Mouse (Mus musculus) thymus, postnatal 4 days (tissue): ENCODE data around the gene Sh3rf1.

Source experiments
- DNase-seq: peaks from one replicate; pipeline ENCODE4 v3.0.0; 2021

Gene Sh3rf1

DNA sequence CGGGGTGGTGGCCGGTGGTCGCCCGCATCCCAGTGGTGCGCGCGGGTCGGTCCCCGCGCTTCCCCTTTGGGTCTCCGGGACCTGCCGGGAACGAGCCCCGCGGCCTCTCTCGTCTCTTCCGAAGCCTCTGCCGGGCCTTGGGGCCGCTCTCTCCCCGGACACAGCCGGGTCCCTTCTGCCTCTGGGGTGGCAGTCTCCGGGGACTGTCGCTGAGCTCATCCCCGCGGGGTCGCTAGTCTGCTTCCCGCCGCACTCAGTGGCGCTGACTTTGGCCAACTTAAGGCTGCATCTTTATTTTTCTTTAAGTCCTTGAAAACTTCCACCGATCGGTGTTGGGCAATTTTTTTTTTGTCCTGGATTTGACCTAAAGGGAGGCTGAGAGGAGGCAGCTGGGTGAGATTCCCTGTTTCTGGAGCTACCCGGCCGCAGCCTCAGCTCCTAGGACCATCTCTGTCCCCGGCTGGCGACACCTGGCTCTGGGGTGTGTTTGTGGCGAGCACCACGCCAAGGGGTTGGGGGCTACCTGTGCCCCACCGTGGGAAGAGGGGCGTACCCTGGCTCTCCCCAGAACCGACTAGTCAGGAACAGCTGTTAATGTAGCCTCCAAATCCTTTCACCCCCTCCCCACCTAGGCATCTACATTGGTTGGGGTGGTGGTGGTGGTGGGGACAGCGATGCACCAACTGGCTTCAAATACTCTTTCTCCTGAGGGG, 864 bp downstream of the Sh3rf1 start:
- peak; percentile 78 for DNase-seq

GRCm38 (mm10) chr8:61225581-61226395, 2.1 kb downstream of the Sh3rf1 start:
- no peak for DNase-seq

- no peak for DNase-seq
Measured at GRCm38 (mm10) chr8:61226632-61227031, 3.0 kb downstream of the Sh3rf1 start.

- no peak for DNase-seq
Measured at GRCm38 (mm10) chr8:61228678-61229077, 5.0 kb downstream of the Sh3rf1 start.

GRCm38 (mm10) chr8:61229511-61230195, 6.0 kb downstream of the Sh3rf1 start:
- no peak for DNase-seq

- no peak for DNase-seq
Measured at GRCm38 (mm10) chr8:61230881-61231755, 7.4 kb downstream of the Sh3rf1 start.

GRCm38 (mm10) chr8:61235499-61235898, 11.8 kb downstream of the Sh3rf1 start:
- no peak for DNase-seq

DNA sequence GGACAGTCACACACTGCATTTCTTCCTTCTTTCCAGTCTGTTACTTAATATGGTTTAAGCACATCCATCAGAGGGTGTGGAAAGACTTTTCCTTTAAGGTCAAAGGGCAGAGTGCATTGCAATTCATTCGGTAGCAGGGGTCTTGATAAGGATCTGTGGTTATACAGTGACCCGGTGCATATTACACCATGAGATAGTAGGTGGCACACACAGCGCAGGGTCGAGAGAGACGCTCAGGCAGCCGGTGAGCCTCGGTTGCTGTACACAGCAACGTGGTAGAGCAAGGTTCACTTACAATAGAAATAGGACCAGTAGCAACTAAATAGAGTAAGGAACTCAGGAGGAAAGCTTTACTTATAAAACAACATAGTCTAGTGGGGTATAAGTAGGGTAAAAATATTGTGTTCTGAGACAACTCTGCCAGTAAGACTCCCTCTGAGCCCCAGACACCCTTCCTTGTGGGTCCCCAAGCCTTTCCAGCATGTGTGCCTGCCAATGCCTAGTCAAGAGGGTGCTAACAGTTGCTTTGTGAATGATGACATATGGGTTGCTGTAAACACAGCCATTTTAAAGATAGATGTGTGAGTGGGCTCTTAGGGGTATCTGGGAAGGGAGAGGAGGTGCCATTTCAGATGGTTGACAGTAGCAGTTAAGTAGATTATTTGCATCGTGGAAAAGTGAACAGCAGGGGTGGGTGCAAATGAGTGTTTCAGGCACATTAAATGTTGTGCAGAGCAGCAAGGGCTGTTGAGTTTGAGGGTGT, 13.0 kb downstream of the Sh3rf1 start:
- DNase-seq, result no peak

GRCm38 (mm10) chr8:61239576-61239975, 15.9 kb downstream of the Sh3rf1 start:
- no peak for DNase-seq

DNA sequence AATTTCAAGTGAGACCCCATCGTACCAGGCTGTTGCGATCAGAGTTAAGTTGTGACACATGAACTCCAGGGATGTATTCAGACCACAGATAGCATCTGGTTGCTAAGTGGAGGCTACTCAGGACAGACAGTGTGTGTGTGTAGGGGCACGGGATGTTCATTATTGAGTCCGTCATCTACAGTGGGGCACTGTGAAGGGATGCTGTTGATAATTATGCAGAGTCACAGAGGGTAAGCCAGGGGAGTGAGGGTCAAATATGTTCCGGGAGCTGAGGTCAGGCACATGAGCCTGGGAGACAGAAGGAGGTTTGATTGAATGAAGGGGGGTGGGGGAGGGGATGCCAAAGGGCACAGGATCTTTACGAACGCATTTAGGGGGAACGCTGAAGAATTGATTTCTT, 17.6 kb downstream of the Sh3rf1 start:
- DNase-seq, result no peak

GRCm38 (mm10) chr8:61242896-61243295, 19.2 kb downstream of the Sh3rf1 start:
- no peak for DNase-seq

- no peak for DNase-seq
Measured at GRCm38 (mm10) chr8:61243491-61243890, 19.8 kb downstream of the Sh3rf1 start.

GRCm38 (mm10) chr8:61244157-61244556, 20.5 kb downstream of the Sh3rf1 start:
- no peak for DNase-seq

DNA sequence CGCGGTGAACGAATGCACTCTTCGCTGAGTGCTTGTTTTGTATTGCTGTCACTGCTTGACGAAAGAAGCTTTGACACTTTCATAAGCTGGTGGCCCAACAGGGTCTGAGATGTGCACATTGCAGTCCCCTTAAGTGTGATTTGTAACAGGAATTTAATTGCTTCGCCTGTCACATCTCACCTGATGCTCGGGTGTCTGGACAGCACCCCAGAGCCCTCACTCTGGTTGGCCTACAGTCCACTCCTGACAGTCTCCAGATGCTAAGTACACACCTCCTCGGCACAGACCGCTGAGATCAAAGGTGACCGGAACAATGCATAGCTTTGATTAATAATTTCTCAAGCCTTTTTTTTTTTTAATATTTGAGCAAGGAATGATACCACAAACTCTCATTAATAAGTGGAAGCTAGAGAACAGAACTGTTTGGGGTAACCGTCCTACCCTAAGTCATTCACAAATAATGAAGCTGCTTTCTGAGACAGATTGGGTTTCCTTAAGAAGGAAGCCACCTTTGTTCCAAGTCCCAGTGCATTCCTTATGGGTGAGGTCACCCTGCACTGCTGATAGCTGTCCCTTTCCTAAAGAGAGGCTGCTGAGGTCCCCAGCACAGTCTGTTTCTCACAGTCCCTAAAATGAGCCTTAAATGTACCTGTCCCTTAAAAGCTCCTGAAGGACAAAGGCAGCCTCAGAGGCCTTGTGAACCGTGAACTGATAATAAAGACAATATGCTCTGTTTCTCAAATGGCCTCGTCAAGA, 23.8 kb downstream of the Sh3rf1 start:
- DNase-seq, result no peak

DNA sequence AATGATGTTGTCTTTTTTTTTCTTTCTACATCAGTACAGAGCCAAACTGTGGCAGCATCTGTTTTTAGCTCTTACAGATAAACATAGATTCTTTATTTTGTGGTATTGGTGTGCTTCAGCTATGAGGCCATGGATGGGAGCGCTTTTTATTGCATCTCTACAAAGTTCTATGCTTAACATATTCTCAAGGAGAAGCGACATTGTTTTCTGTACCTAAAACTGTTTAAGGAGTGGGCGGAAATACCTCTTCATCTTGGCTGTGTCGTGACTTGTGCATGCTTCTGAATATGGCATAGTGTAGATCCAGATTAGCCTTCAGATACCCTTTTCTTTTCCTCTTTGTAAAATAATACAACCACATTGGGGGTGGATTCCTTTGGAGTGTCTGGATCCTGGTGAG, 25.8 kb downstream of the Sh3rf1 start:
- DNase-seq, result no peak

- no peak for DNase-seq
Measured at GRCm38 (mm10) chr8:61254196-61254595, 30.5 kb downstream of the Sh3rf1 start.

GRCm38 (mm10) chr8:61258828-61259227, 35.2 kb downstream of the Sh3rf1 start:
- no peak for DNase-seq

DNA sequence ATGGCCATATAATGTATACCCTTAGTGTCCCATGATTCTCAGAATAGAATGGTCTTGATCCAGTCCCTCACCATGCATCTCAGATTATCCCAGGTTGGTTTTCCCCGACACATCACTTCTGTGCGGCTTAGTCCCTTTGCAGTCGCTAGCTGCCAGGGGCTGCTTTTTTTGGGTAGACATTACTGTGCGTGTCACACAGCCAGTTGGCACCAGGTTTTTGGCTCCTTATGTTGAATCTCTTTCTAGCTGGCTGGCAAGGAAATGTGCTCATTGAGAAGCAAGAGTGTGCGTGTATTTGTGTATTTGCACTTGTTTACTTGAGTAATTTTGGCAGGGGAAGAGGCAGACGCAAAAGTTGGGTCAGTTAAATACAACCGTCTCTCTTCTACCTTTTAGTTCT, 35.9 kb downstream of the Sh3rf1 start:
- no peak for DNase-seq

DNA sequence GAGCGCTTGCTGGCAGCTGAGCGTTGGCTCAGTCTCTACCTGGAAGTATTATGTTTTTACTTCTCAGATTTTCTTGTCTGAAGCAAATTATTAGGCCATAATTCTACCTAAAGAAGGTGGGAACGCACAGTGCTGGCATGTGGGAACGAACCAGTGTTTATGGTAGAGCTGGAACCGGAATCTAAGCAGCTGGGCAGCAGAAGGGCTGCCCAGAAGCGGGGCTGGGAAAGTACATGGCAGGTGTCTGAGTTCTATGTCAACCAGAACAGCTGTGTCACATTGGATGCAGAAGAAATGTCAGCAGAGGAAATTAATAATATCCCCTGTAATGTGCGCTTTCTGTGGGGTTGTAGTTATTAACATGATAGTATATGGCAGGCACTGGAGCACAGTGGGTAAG, 36.9 kb downstream of the Sh3rf1 start:
- DNase-seq, result no peak

GRCm38 (mm10) chr8:61261374-61261773, 37.7 kb downstream of the Sh3rf1 start:
- no peak for DNase-seq

DNA sequence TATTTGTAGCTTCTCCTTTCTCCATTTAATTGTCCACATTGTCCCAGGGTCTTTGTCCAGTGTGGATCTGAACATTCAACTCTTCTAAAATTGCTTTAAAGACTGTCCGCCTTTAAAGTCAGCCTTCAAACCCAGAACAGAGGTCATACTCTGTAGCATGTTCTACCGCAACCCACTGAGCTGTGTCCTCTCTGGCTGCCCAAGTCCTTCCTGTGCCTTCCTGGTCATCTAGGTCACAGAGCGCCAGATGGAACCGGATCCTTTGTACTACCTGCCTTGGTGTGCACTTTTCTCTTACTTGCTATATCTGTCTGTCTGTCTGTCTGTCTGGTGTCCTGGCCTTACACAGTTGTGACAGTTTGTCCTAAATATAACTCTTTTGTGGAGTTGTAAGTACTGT, 40.0 kb downstream of the Sh3rf1 start:
- no peak for DNase-seq
